Mouse (Mus musculus) small intestine, adult 2 months (tissue): ENCODE data around the gene Cald1.

Experiments used
- CTCF ChIP-seq: fragments of 200-500 bp; IDR thresholded peaks from 2 replicates; pipeline ENCODE4 v1.5.1; 2012; ENCODE audit warnings: low read depth, mild to moderate bottlenecking, control low read depth, inconsistent platforms, low read length, moderate library complexity, mixed read lengths; ENCODE audit not compliant: insufficient replicate concordance, insufficient read length; ENCODE audit errors: extremely low read depth
- POLR2A ChIP-seq: fragments of 200-500 bp; IDR thresholded peaks from 2 replicates; pipeline ENCODE4 v1.6.1; 2012; ENCODE audit warnings: low read depth, mild to moderate bottlenecking, control low read depth, inconsistent platforms, low read length, moderate library complexity

- TF ChIP-seq CTCF (no peak), POLR2A (no peak)
Measured at GRCm38 (mm10) chr6:34664749-34665148, 66.4 kb downstream of the Cald1 start.
